Mouse (Mus musculus): ENCODE measurements around the gene Rdh11.

DNA sequence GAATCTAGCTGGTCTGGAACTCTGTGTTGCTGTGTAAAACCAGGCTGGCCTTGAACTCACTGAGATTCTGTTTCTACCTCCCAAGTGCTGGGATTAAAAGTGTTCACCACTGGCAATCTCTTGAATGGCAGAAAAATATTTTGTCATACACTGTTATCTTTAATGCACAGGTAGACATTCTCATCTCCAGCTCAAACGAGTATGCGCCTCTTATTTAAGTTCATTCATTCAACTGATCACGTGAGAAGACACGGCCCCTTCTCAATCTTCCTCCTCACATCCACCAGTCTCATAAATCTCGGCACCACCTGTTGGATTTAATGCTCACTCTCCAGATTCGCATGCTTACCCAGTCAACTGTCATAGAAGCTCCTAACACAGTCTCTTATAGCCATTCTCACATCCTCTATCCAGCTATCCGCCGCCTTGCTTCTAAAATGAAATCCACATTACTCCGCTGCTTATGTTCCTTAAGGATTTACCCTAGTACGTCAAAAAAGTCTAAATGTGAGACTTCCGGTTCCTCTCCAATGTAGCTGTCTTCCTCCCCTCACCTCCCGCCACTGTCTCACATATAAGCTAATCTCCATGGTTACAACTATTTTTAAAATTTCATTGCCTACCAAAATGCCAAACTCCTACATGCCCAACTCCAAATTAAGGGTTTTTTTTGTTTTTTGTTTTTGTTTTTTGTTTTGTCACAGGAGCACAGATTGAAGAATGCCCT, 20.7 kb downstream of the Rdh11 start:
- TF ChIP-seq POLR2A (IDR thresholded peaks at IDR 0.05; ENCODE audit: extremely low read depth, insufficient read depth, low read length) (no peak), CTCF (IDR thresholded peaks at IDR 0.05; ENCODE audit: low read depth, low read length) (no peak)
